Mouse (Mus musculus): ENCODE measurements at regions not wholly inside any gene's neighbourhood (a gene's known extent, or its start where the extent isn't known, plus 50 kb on each side); places are given as distances from the start of the nearest gene placed in this dataset.
A peak's percentile ranks its signal among the peaks of the same experiment; 100 is the strongest.

GRCm38 (mm10) chr13:99753526-99753925, 147.4 kb downstream of the Cartpt start:
- Histone ChIP-seq H3K4me3 (ENCODE audit: insufficient read depth in 1 of 2, low read depth in 2 of 2, low read length in 2 of 2) (no peak overlapping the region), H3K9me3 (ENCODE audit: control insufficient read depth, low read length) (no peaks in the 10 kb centered on the region), H3K9ac (replicated peaks) (peak overlapping the region; percentile 62), H3K4me2 (ENCODE audit: low read depth) (peak overlapping the region; percentile 65), H3K36me3 (replicated peaks; ENCODE audit: control insufficient read depth, insufficient read depth, low read depth) (no peaks in the 10 kb centered on the region), H3K4me1 (replicated peaks; ENCODE audit: control insufficient read depth in 2 of 2, insufficient read depth in 2 of 2, low read length in 1 of 2) (peaks cover 36 to 41% of the 10 kb centered on the region in 2 experiments), H3K27ac (peak overlapping the region; percentile 88), H3K27me3 (ENCODE audit: control insufficient read depth, insufficient read depth, low read length) (no peaks in the 10 kb centered on the region)
- DNase-seq (ENCODE audit: low read depth in 3 of 3, low spot score in 3 of 3), result no peak
- no peak for ATAC-seq (ENCODE audit: insufficient read depth)
- no peak for TF ChIP-seq EP300 (IDR thresholded peaks at IDR 0.05; ENCODE audit: low read depth)
- TF ChIP-seq CTCF (IDR thresholded peaks at IDR 0.05; ENCODE audit: low read depth), result no peak
- 68% methylated on average over 3 of the region's 3 CpGs for WGBS (ENCODE audit: insufficient replicate concordance)

DNA sequence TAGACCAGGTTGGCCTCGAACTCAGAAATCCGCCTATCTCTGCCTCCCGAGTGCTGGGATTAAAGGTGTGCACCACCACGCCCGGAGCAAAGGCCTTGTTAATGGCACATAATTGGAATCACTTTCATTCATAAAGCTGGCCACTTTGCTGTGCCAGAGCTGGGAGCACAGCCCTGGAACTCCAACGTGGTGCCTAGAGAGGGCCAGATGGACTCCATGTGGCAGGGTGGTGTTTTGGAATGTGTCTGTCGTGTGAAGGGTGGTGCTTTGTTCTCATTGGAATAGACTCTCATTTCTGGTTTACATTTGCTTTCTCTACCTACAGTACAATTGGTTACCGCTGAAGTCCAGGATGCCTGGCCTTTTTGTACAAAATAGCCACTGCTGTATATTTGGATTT, 150.2 kb downstream of the Cartpt start:
- Histone ChIP-seq H3K9ac (replicated peaks) (no peak overlapping the region), H3K4me3 (ENCODE audit: insufficient read depth in 1 of 2, low read depth in 2 of 2, low read length in 2 of 2) (no peak overlapping the region), H3K4me2 (ENCODE audit: low read depth) (no peak overlapping the region), H3K27ac (no peak overlapping the region), H3K27me3 (ENCODE audit: control insufficient read depth, insufficient read depth, low read length) (no peaks in the 10 kb centered on the region), H3K36me3 (replicated peaks; ENCODE audit: control insufficient read depth, insufficient read depth, low read depth) (no peaks in the 10 kb centered on the region), H3K4me1 (replicated peaks; ENCODE audit: control insufficient read depth in 2 of 2, insufficient read depth in 2 of 2, low read length in 1 of 2) (peaks cover 41 to 46% of the 10 kb centered on the region in 2 experiments), H3K9me3 (ENCODE audit: control insufficient read depth, low read length) (no peaks in the 10 kb centered on the region)
- no peak for DNase-seq (ENCODE audit: low read depth in 3 of 3, low spot score in 3 of 3)
- no peak for ATAC-seq (ENCODE audit: insufficient read depth)
- TF ChIP-seq EP300 (IDR thresholded peaks at IDR 0.05; ENCODE audit: low read depth), result no peak
- TF ChIP-seq CTCF (IDR thresholded peaks at IDR 0.05; ENCODE audit: low read depth), result no peak
- WGBS (ENCODE audit: insufficient replicate concordance), result 75% methylated on average over 8 of the region's 8 CpGs

GRCm38 (mm10) chr13:99749342-99749741, 151.5 kb downstream of the Cartpt start:
- ATAC-seq (ENCODE audit: insufficient read depth) (no peak), DNase-seq (ENCODE audit: low read depth in 3 of 3, low spot score in 3 of 3) (no peak)
- Histone ChIP-seq H3K27ac (no peak overlapping the region), H3K36me3 (replicated peaks; ENCODE audit: control insufficient read depth, insufficient read depth, low read depth) (no peaks in the 10 kb centered on the region), H3K27me3 (ENCODE audit: control insufficient read depth, insufficient read depth, low read length) (no peaks in the 10 kb centered on the region), H3K4me2 (ENCODE audit: low read depth) (no peak overlapping the region), H3K4me3 (ENCODE audit: insufficient read depth in 1 of 2, low read depth in 2 of 2, low read length in 2 of 2) (no peak overlapping the region), H3K9me3 (ENCODE audit: control insufficient read depth, low read length) (no peaks in the 10 kb centered on the region), H3K9ac (replicated peaks) (no peak overlapping the region), H3K4me1 (replicated peaks; ENCODE audit: control insufficient read depth in 2 of 2, insufficient read depth in 2 of 2, low read length in 1 of 2) (peaks cover 27 to 33% of the 10 kb centered on the region in 2 experiments)
- TF ChIP-seq CTCF (IDR thresholded peaks at IDR 0.05; ENCODE audit: low read depth) (no peak), EP300 (IDR thresholded peaks at IDR 0.05; ENCODE audit: low read depth) (no peak)
- WGBS (ENCODE audit: insufficient replicate concordance), result 81% methylated on average over 6 of the region's 6 CpGs

GRCm38 (mm10) chr13:99748128-99748527, 152.8 kb downstream of the Cartpt start:
- Histone ChIP-seq H3K27me3 (ENCODE audit: control insufficient read depth, insufficient read depth, low read length) (no peaks in the 10 kb centered on the region), H3K9ac (replicated peaks) (no peak overlapping the region), H3K4me1 (replicated peaks; ENCODE audit: control insufficient read depth in 2 of 2, insufficient read depth in 2 of 2, low read length in 1 of 2) (peaks cover 18 to 22% of the 10 kb centered on the region in 2 experiments), H3K36me3 (replicated peaks; ENCODE audit: control insufficient read depth, insufficient read depth, low read depth) (no peaks in the 10 kb centered on the region), H3K4me2 (ENCODE audit: low read depth) (peak overlapping the region; percentile 11; the same call in 1 of the 2 replicates), H3K9me3 (ENCODE audit: control insufficient read depth, low read length) (no peaks in the 10 kb centered on the region), H3K27ac (no peak overlapping the region), H3K4me3 (ENCODE audit: insufficient read depth in 1 of 2, low read depth in 2 of 2, low read length in 2 of 2) (no peak overlapping the region)
- peak; percentile 12 to 49 (median 25) for DNase-seq (ENCODE audit: low read depth in 3 of 3, low spot score in 3 of 3)
- ATAC-seq (ENCODE audit: insufficient read depth), result peak; percentile 83
- TF ChIP-seq EP300 (IDR thresholded peaks at IDR 0.05; ENCODE audit: low read depth) (0 out of 2 replicates have a peak, but pooled peaks have one; percentile 12), CTCF (IDR thresholded peaks at IDR 0.05; ENCODE audit: low read depth) (no peak)
- 20% methylated on average over 9 of the region's 9 CpGs for WGBS (ENCODE audit: insufficient replicate concordance)

GRCm38 (mm10) chr13:99745526-99745925, 155.4 kb downstream of the Cartpt start:
- H3K4me3 ChIP-seq (ENCODE audit: insufficient read depth in 1 of 2, low read depth in 2 of 2, low read length in 2 of 2), result no peak overlapping the region
- no peak overlapping the region for H3K4me2 ChIP-seq (ENCODE audit: low read depth)
- no peak for ATAC-seq (ENCODE audit: insufficient read depth)
- peaks cover 13 to 16% of the 10 kb centered on the region in 2 experiments for H3K4me1 ChIP-seq (replicated peaks; ENCODE audit: control insufficient read depth in 2 of 2, insufficient read depth in 2 of 2, low read length in 1 of 2)
- no peaks in the 10 kb centered on the region for H3K27me3 ChIP-seq (ENCODE audit: control insufficient read depth, insufficient read depth, low read length)
- no peak for DNase-seq (ENCODE audit: low read depth in 3 of 3, low spot score in 3 of 3)
- WGBS (ENCODE audit: insufficient replicate concordance), result 33% methylated on average over 6 of the region's 6 CpGs
- TF ChIP-seq EP300 (IDR thresholded peaks at IDR 0.05; ENCODE audit: low read depth) (no peak), CTCF (IDR thresholded peaks at IDR 0.05; ENCODE audit: low read depth) (no peak)
- H3K27ac ChIP-seq, result no peak overlapping the region
- no peaks in the 10 kb centered on the region for H3K9me3 ChIP-seq (ENCODE audit: control insufficient read depth, low read length)
- no peak overlapping the region for H3K9ac ChIP-seq (replicated peaks)
- no peaks in the 10 kb centered on the region for H3K36me3 ChIP-seq (replicated peaks; ENCODE audit: control insufficient read depth, insufficient read depth, low read depth)
